Mouse (Mus musculus) heart, embryonic 10.5 days (tissue): ENCODE measurements around the gene Gpd2. TPM values are rescaled to one million over a fixed set of nuclear protein-coding genes. Genes with fewer than 3 reads are reported as not detected.

Experiments
- DNase-seq: peaks from one replicate; pipeline ENCODE4 v3.0.0-alpha.2; 2017; ENCODE audit warnings: low spot score
- H3K27ac ChIP-seq: fragments of 300-500 bp; sonication (generic); 2 replicates; pipeline ENCODE4 v1.5.1; 2016; ENCODE audit warnings: mild to moderate bottlenecking
- H3K27me3 ChIP-seq: fragments of 300-500 bp; sonication (generic); 2 replicates; pipeline ENCODE4 v1.6.1; 2016; ENCODE audit warnings: mild to moderate bottlenecking; ENCODE audit not compliant: poor library complexity, insufficient read depth, severe bottlenecking
- H3K36me3 ChIP-seq: fragments of 300-500 bp; sonication (generic); 2 replicates; pipeline ENCODE4 v1.6.1; 2016; ENCODE audit warnings: mild to moderate bottlenecking, moderate library complexity
- H3K4me1 ChIP-seq: fragments of 300-500 bp; sonication (generic); 2 replicates; pipeline ENCODE4 v1.6.1; 2016; ENCODE audit warnings: mild to moderate bottlenecking
- H3K4me3 ChIP-seq: fragments of 300-500 bp; sonication (generic); 2 replicates; pipeline ENCODE4 v1.5.1; 2016; ENCODE audit warnings: mild to moderate bottlenecking, moderate library complexity
- H3K9me3 ChIP-seq: fragments of 300-500 bp; sonication (generic); 2 replicates; pipeline ENCODE4 v1.6.1; 2016; ENCODE audit warnings: mild to moderate bottlenecking, moderate library complexity
- WGBS: fragments of 180-500 bp; shearing (Covaris S2); methylation state at CpG from one replicate; pipeline ENCODE4 v1.1.7; 2016; 5-methylcytosine and 5-hydroxymethylcytosine counted together
- polyA plus RNA-seq: library from polyadenylated mRNA; unstranded; fragments of >200 nt; fragmentation: Nextera tagmentation; extraction: Ambion mirVana; gene quantifications from 2 replicates; pipeline ENCODE4 v1.2.1, GENCODE M21; 2016

The Gpd2 gene
- polyA plus RNA-seq, 1 experiment from 2014 or later, result 18.6 TPM

- Histone ChIP-seq H3K36me3 (no peaks in the 10 kb centered on the region), H3K4me3 (no peak overlapping the region), H3K9me3 (no peaks in the 10 kb centered on the region), H3K27me3 (no peaks in the 10 kb centered on the region), H3K4me1 (no peaks in the 10 kb centered on the region), H3K27ac (no peak overlapping the region)
- no peak for DNase-seq
- 78% methylated on average over 2 of the region's 2 CpGs for WGBS
These were observed 147.2 kb downstream of the Gpd2 start for GRCm38 (mm10) chr2:57384625-57385024.

GRCm38 (mm10) chr2:57387816-57388215, 150.4 kb downstream of the Gpd2 start:
- no peak for DNase-seq
- Histone ChIP-seq H3K9me3 (no peaks in the 10 kb centered on the region), H3K4me1 (no peaks in the 10 kb centered on the region), H3K27me3 (no peaks in the 10 kb centered on the region), H3K4me3 (no peak overlapping the region), H3K27ac (no peak overlapping the region), H3K36me3 (no peaks in the 10 kb centered on the region)
- WGBS, result 60% methylated on average over 7 of the region's 7 CpGs

GRCm38 (mm10) chr2:57395071-57395470, 157.6 kb downstream of the Gpd2 start:
- 79% methylated on average over 4 of the region's 4 CpGs for WGBS
- Histone ChIP-seq H3K36me3 (no peaks in the 10 kb centered on the region), H3K4me1 (no peaks in the 10 kb centered on the region), H3K27ac (no peak overlapping the region), H3K27me3 (no peaks in the 10 kb centered on the region), H3K9me3 (no peaks in the 10 kb centered on the region), H3K4me3 (no peak overlapping the region)
- DNase-seq, result no peak

GRCm38 (mm10) chr2:57396061-57396460, 158.6 kb downstream of the Gpd2 start:
- Histone ChIP-seq H3K27me3 (no peaks in the 10 kb centered on the region), H3K36me3 (no peaks in the 10 kb centered on the region), H3K4me1 (no peaks in the 10 kb centered on the region), H3K27ac (no peak overlapping the region), H3K4me3 (no peak overlapping the region), H3K9me3 (no peaks in the 10 kb centered on the region)
- DNase-seq, result no peak
- 88% methylated on average over 13 of the region's 13 CpGs for WGBS

- no peaks in the 10 kb centered on the region for H3K27me3 ChIP-seq
- H3K4me1 ChIP-seq, result no peaks in the 10 kb centered on the region
- WGBS, result 89% methylated on average over 3 of the region's 3 CpGs
- H3K9me3 ChIP-seq, result no peaks in the 10 kb centered on the region
- H3K36me3 ChIP-seq, result no peaks in the 10 kb centered on the region
- no peak for DNase-seq
- H3K4me3 ChIP-seq, result no peak overlapping the region
- no peak overlapping the region for H3K27ac ChIP-seq
These were observed 160.3 kb downstream of the Gpd2 start for GRCm38 (mm10) chr2:57397727-57398126.

- 77% methylated on average over 4 of the region's 4 CpGs for WGBS
- no peak for DNase-seq
- no peak overlapping the region for H3K27ac ChIP-seq
- H3K4me3 ChIP-seq, result no peak overlapping the region
- H3K4me1 ChIP-seq, result no peaks in the 10 kb centered on the region
- H3K9me3 ChIP-seq, result no peaks in the 10 kb centered on the region
- H3K36me3 ChIP-seq, result no peaks in the 10 kb centered on the region
- H3K27me3 ChIP-seq, result no peaks in the 10 kb centered on the region
These were observed 170.1 kb downstream of the Gpd2 start for GRCm38 (mm10) chr2:57407414-57408019.

- WGBS, result 79% methylated on average over 4 of the region's 4 CpGs
- no peak for DNase-seq
- Histone ChIP-seq H3K27ac (no peak overlapping the region), H3K4me3 (no peak overlapping the region), H3K9me3 (no peaks in the 10 kb centered on the region), H3K36me3 (no peaks in the 10 kb centered on the region), H3K4me1 (no peaks in the 10 kb centered on the region), H3K27me3 (no peaks in the 10 kb centered on the region)
These were observed 171.0 kb downstream of the Gpd2 start for GRCm38 (mm10) chr2:57408413-57408812.

- no peaks in the 10 kb centered on the region for H3K4me1 ChIP-seq
- 84% methylated on average over 2 of the region's 2 CpGs for WGBS
These were observed 174.1 kb downstream of the Gpd2 start for GRCm38 (mm10) chr2:57411551-57411950.

GRCm38 (mm10) chr2:57414550-57415160, 177.2 kb downstream of the Gpd2 start:
- Histone ChIP-seq H3K4me3 (no peak overlapping the region), H3K27ac (no peak overlapping the region), H3K9me3 (no peaks in the 10 kb centered on the region), H3K27me3 (no peaks in the 10 kb centered on the region), H3K36me3 (no peaks in the 10 kb centered on the region), H3K4me1 (no peaks in the 10 kb centered on the region)
- no peak for DNase-seq
- 83% methylated on average over 9 of the region's 9 CpGs for WGBS

More at GRCm38 (mm10) chr2:57411551-57411950, 174.1 kb downstream of the Gpd2 start:
- Histone ChIP-seq H3K36me3 (no peaks in the 10 kb centered on the region), H3K4me3 (no peak overlapping the region), H3K9me3 (no peaks in the 10 kb centered on the region), H3K27me3 (no peaks in the 10 kb centered on the region), H3K27ac (no peak overlapping the region)
- no peak for DNase-seq

- Histone ChIP-seq H3K4me1 (no peaks in the 10 kb centered on the region), H3K9me3 (no peaks in the 10 kb centered on the region), H3K27ac (no peak overlapping the region), H3K27me3 (no peaks in the 10 kb centered on the region), H3K36me3 (no peaks in the 10 kb centered on the region), H3K4me3 (no peak overlapping the region)
- no peak for DNase-seq
- WGBS, result 73% methylated on average over 1 of the region's 1 CpGs
These were observed 179.3 kb downstream of the Gpd2 start for GRCm38 (mm10) chr2:57416711-57417110.

Other genes with a start within 250 kb of the Gpd2 start
- 2.3 and 3.4 TPM in 2 replicates for gene Nr4a2, start 113.6 kb upstream of the Gpd2 start, polyA plus RNA-seq